Mouse (Mus musculus): ENCODE data around the gene Tspan10.
A peak's percentile ranks its signal among the peaks of the same experiment; 100 is the strongest.
"Not testable (repeated sequence)": the region's sequence is repeated elsewhere in the genome, so short reads cannot be mapped to it uniquely, and the experiment has no call there.

Tspan10 gene

DNA sequence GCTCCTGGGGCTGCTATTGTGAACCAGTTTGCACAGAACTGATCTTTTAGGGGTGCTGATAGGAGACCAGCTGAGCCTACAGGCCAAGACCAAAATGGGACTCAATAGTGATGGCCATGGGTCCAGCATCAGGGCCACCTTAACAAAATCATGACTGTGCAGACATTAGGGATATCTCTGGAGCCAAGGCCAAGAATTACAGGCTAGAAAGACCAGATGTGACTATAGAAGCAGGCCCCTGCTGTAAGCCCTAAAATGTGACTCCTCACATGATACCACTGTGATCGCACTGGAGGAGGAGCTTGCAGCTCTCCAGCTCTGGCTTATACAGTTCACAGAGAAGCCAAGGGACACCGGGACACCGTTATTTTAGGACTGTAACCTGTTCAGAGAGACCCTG lies at the start of gene Tspan10:
TSS of gene Tspan10 (plus strand) at position 301 of the 400 bp plus-strand sequence.
- no peak for DNase-seq (ENCODE audit: low spot score)

DNA sequence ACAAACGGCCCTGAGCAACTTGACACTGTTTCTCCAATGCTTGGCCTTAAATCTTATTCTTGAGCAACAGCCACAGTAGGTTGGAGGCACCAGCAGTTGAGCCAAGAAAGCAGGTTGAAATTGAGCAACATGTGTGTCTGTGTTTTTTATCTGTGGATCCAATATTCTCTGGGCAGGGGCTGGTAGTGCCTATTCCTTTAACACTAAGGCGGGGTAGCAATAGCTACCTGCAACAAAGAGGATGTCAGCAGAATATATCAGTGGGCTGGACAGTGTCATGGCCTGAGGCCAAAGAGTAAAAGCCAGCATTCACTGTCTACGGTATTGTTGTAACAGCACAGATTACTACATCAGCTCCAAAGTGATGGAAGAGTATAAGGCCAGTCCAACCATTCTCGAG lies 46.8 kb upstream of the Tspan10 start:
- no peak for DNase-seq (ENCODE audit: low spot score)

DNA sequence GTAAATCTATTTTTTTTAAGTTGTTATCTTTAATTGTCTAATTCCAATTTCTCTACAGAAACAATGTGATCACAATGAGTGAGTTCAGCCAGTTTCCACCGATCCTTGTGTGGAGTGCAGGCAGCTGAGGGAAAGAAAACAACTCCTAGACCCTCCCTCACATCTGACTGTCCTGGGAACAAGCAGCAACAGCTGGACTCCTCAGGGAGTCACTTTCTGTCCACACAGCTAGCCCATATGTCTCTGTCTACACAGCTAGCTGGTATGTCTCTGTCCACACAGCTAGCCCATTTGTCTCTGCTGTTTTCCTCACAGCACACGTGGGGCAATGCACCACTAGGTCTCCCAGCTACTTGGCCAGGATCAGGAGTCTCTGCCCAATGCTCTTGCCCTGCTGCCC lies 44.8 kb upstream of the Tspan10 start:
- no peak for DNase-seq (ENCODE audit: low spot score)

DNA sequence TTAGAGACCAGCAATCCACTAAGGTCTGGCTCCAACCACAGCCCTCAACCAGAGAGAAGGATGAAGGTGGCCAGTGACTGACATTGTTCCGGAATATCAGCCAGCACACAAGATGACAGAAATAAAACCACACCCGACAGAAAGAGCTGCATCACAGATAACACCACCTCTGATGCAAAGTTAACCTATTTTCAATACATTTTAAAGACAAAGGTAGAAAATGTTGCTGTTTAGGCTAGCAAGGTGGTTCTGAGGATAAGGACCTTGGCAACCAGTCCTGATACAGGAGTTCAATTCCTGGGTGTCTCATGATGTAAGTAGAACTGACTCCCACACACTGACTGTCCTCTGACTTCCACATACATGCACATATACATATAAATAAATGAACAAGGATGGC lies 43.1 kb upstream of the Tspan10 start:
- DNase-seq (ENCODE audit: low spot score) = no peak

DNA sequence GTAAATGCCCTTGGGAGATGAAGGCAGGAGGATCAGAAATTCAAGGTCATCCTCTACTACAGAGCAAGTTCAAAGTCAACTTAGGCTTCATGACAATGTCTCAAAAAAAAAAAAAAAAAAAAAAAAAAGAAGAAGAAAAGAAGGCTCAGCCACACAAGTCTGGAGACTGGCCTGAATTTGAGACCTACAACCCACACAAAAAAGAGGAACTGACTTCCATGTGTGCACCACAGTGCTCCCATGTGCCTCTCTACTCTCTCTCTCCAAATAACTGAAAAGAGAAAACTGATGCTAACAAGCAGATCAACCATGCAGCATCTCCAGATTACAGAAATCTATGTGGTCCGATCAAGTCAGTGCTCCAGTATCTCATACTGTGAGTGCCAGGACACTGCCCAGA lies 37.6 kb upstream of the Tspan10 start:
- DNase-seq (ENCODE audit: low spot score) = no peak

DNA sequence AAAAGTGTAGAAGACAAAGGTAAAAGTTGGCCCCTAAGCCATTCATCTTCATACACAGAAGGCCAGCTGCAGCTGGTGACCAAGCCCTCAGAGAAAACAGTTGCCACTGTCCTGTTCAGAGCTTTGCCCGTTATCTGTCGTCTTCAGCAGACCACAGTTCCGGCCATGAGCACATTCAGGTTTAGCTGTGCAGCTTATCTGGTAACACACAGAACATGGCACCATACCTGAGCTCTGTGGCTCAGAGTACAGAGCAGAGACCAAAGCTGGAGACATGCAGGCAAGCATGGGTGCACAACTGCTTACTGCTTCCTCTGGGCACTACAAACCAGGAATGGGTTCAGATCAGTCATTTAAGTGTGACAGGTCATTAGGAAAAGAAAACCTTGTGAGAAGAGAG lies 36.6 kb upstream of the Tspan10 start:
- DNase-seq (ENCODE audit: low spot score) = no peak

DNA sequence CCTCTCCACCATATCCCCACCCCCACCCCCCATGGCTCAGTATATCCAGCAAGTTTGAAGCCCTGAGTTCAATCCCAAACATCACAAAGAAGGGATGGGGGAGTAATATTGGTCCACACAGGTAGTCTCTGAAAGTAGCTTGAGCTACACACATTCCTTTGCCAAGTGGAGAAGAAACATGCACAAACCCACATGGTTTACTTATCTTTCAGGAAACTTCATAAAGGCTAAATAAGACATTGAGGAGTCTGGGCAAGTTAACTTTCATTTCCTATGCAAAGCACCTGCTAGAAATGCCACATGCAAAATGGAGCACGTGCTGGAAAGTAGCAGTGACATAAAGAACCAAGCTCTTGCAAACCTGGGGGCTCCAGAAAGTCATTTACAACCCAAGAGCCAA lies 36.0 kb upstream of the Tspan10 start:
- DNase-seq (ENCODE audit: low spot score) = no peak

DNA sequence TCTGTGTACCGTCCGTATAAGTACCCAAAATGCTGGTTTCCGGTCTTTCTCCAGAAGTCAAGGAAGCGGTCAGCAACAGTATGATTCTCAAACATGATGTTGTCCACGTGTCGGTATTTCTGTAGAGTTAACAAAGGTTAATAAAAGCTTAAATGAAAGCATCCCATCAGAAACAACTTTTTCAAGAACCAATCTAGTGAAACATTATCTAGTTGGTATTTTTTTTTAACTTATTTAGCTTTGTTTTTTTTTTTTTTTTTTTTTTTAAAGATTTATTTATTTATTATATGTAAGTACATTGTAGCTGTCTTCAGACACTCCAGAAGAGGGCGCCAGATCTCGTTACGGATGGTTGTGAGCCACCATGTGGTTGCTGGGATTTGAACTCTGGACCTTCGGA lies 28.8 kb upstream of the Tspan10 start:
- DNase-seq (ENCODE audit: low spot score) = not testable (repeated sequence)

DNA sequence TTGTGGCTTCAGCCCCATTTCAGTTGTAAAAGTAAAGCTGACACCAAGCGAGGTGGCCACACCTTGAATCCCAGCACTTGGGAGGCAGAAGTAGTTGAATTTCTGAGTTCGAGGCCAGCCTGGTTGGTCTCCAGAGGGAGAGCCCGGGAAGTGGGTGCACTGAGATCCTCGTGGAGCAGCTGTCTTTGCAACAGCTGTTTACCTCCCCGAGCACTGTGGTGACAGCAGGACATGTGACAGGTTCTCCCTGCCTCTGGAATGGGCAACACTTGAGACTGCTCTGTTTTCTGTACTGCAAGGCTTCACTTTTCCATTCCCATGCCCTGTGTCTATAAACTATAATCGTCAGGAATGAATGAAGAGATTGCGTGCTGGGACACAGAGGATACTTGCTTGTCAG lies 24.6 kb upstream of the Tspan10 start:
- DNase-seq (ENCODE audit: low spot score) = no peak

DNA sequence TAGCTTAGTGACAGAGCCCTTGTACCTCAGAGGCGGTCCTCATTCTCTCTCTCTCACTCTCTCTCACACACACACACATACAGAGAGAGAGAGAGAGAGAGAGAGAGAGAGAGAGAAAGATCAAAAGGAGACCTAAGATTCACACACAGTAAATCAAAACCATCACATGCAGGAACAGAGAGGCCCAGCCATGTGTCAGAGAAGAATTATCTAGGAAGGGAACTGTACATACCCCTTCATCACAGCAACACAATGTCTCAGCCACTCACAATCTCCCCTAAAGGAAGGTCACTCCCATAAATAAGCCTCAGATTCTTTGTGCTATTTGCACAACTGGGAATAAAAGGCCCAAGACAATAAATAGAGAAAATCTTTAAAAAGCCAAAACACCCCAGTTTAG lies 23.9 kb upstream of the Tspan10 start:
- DNase-seq (ENCODE audit: low spot score) = no peak

DNA sequence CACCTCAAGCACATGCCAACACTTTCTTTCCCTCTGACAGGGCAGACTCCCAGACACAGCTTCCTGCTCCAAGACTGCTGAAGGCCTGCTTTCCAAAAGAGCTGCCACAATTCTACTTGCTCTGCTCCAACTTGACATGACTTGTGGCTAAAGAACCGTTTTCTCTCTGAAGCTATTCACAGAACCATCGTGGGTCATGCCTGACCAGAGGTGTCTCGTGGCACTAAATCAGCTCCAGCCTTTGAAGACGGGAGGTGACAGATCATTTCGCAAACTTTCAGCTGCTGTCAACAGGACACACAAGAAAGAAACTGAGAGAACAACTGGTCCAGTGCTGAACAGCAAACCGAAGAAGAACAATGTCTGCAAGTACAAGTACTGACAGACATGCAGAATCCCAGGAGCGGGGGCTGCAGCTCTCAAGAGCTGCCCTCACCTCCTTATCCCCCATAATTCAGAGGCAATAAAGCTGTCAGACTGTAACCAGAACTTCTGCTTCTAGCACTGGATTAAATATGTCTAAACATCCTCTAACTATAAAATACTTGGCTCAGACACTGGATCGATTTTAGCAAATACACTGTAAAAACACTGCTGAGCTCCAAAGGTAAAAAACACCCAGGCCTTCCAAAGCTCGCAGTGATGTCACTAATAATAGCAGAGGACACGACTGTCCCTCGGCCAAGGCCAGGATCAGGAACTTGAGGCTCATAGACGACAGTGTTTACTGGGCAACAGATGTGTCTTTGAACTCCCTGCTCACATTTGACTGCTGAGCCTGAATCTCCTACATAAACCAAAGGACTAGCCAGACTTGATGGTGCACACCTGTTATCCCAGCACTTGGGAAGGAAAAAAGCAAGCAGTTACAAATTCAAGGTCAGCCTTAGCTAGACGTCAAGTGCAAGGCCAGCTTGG lies 19.5 kb upstream of the Tspan10 start:
- DNase-seq (ENCODE audit: low spot score) = no peak

DNA sequence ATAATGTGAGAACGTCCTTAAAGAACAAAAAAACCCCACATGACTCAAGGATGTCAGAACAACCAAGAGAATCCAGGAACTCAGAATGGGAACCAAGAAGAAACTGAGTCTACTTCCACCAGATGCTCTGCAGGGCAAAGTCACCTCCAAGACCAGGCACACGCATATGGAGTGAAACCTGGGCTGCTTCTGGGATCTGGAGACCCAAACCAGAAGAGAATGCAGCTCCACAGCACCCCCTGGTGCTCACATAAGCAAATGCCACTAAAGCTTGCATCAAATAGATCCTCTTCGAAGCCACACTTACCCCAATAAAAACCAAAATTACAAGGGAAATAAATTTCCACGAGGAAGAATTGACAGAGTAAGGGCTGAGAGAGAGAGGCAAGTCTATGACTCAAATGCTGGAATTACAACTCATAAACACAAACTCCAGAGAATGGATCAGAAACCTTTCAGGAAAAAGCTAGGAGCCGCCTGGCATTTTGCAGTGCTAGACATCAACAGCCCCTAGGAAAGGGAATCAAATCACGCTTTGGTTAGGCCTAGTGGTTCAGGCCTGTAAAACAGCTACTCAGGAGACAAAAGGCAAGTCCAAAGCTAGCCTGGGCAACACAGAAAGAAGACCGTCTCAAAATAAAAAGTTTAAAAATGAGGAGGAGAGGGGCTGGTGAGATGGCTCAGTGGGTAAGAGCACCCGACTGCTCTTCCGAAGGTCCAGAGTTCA lies 18.7 kb upstream of the Tspan10 start:
- peak; percentile 84 for DNase-seq (ENCODE audit: low spot score)

DNA sequence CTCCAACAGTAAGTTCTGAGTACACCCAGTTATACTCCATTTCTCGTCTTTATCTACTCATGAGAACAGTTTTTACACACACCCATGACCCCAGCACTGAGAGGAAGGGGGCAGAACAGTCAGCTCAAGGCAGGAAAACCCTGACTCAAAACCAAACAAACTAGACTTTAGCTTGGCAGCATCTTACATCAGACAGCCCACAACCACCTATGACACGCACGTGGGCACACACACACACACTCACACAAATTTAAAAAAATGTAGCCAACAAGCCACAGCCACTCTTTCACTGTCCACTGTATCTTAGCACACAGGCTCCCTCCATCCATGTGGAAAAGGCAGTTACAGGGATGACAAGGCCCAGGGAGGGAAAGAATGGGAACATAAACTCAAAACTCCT lies 15.7 kb upstream of the Tspan10 start:
- DNase-seq (ENCODE audit: low spot score) = no peak

DNA sequence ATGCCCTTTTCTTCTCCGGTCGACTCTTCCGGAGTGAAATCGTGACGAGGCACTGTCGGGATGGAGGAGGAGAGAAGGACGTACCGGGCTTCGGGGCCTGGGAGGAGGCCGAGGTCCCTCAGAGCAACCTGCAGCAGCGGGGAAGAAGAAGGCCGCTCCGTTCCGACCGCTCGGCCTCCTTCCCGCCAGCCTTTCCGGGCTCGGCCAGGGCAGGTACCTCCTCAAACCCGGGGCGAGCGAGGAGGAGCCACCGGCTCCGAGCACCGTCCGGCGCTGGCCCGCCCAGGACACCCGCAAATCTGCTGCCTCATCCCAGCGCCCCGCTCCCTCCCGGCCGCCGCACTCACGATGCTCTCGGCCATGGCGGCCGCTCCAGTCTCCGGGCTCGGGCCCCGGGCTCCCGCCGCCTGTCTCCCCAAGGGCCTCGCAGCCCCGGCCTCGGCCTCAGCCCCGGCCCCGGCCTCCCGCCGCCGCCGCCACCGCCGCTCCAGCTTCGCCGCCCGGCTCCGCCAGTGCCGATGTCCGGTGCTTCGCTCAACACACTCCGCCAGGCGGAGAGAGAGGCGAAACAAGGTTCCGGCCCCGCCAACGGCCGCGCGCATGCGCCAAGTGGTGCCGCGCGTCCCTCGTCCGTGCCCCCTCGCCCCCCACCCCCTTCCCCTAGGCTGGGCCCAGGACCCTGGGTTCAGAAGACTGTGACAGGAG lies 5.1 kb upstream of the Tspan10 start, which contains the start of gene Nploc4:
TSS of gene Nploc4 (minus strand) at position 557 of the 705 bp plus-strand sequence.
- DNase-seq (ENCODE audit: low spot score) = peak; percentile 93

DNA sequence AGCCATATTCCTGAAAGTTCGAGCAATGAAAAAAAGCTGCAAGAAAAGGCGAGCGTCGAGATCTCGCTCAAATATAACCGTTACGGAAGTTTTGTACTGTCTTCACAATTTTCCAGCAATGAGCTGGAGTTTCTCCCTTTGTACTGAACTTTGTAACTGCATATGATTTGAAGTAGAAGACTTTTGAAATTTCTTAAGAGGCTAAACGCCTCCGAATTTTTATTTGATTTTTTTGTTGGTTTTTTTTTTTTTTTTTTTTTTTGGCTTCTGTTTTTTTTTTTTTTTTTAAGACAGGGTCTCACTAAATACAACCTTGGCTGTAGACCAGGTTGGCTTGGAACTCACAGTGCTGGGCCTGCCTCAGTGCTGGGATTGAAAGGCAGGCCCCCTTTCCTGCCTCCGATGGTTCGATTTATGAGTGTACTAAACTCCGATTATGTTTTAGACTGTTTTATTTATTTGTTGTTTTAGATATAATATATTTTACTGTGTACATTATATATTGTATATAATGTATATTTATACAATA lies 4.5 kb upstream of the Tspan10 start:
- DNase-seq (ENCODE audit: low spot score) = no peak

DNA sequence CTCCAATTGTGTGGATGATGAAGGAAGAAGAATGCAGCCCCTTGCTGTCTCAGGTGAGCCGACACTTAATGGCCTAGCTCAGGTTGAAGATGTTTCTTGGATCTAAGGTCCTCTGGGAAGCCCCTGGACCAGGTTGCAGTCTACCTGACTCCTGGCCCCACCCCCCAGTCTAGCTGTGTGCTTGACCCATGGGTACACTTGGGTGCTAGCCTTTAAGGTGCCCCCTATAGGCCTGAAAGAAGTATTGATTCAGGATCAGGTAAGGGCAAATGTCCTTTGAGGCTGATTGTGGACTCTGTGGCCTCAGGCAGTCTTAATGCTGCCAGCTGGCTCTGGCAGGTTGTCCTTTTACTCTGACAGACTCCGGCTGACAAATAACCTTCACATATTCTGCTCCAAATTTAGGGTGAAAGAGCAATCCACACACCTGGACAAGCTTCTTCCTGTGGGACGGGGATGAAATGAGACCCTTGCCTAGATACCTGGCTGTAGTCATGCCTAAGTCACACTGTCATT lies 379 bp downstream of the Tspan10 start:
- no peak for DNase-seq (ENCODE audit: low spot score)

DNA sequence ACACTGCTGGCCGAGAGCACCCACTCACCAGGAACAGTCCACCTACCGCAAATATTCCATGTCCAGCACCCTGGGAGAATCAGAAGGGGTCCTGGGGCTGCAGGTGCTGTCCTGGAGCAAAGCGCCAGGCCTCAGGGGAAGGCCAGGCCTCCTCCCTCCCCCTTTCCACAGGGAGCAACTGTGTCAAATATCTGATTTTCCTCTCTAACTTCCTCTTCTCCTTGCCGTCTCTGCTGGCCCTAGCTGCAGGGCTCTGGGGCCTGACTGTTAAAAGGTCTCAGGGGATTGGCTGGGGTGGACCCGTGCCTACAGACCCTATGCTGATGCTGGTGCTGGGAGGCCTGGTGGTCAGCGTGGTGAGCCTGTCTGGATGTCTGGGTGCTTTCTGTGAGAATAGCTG lies 1.7 kb downstream of the Tspan10 start:
- DNase-seq (ENCODE audit: low spot score) = no peak

DNA sequence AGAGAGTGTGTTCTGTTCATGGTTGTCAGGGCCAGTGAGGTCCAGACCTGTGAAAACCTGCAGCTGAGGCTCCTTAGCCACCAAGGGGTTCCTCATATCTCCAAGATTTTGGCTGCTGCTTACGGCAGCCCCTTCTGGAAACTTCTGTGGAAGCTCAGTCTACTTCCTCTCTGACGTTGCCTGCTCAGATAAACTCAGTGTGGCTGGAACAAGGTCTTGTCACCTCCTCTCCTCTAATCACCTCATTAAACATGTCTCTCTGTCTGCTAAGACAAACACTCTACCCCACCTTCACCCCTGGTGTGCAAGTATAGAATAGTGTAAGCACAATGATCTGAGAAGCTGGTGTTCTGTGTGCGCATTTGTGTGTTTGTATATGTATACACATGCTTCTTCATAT lies 3.0 kb downstream of the Tspan10 start:
- no peak for DNase-seq (ENCODE audit: low spot score)

DNA sequence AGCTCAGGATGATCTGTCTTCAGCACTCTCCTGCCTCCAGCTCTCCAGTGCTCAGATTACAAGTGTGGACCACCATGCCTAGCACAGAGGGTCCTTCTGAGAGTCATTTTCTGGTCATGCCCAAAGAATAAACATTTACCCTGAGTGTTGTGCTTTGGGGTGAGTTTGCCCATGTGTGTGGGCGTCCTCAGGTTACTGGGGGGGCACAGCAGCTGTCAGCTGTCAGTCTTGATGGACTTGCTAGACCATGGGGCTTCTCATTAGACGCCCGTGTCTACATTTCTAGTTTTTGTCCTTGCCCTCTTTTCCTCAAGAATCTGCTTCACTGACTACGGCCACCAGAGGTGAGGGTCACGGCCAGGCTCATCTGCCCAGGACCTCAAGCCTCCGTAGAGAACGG lies 4.7 kb downstream of the Tspan10 start:
- DNase-seq (ENCODE audit: low spot score) = no peak

DNA sequence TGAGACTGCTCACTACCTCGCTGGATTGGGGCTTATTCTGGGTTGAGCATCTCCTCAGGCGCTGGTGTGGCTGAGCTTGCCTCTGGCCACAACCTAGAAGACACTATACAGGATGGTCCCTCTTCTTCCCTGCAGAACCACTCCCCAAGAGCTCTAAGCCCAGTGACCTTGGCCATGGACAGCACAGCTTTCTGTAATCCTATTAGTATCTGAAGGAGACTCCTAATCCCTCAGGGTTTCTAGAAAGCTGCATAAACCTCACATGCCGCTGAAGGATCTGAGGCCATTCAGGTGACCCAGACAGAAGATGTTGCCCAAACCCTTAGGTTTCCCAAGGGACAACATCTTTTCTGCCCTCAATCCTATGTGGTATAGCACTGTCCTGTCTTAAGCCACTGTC lies 9.8 kb downstream of the Tspan10 start:
- DNase-seq (ENCODE audit: low spot score) = no peak

DNA sequence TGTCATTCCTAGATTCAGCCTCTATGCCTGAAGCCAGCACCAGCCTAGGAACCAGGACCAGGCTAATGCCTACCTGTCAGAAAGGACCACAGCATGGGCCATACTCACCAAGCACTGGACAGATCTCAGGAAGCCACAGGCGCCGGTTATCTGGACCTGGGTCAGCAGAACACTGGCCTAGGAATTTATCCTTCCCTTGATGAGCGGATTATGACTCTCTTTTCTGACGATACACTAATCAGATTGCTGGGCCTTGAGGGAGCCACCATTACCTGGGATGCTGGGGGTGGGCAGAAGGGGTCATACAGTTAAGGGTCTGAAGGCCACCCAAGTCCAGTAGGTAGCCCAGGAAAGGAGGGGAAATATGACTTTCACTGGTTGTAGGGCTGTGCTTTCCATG lies 10.9 kb downstream of the Tspan10 start, which contains the start of gene Pde6g:
TSS of gene Pde6g (minus strand) at position 195 of the 400 bp plus-strand sequence.
- no peak for DNase-seq (ENCODE audit: low spot score)

DNA sequence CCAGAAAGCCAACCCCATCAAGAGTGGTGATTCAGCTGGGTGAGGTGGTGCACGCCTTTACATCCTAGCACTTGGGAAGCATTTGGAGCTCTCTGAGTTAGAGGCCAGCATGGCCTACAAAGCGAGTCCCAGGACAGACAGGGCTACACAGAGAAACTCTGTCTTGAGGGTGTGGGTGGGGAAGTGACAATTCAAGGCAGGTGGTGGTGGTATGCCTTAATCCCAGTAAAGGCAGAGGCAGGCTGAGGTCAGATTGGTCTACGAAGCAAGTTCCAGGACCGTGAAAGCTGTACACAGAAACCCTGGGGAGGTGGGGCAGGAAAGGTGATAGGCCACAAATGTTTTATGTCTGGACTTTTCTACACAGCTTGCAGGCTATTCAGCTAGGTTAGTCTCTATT lies 12.5 kb downstream of the Tspan10 start:
- no peak for DNase-seq (ENCODE audit: low spot score)
